Mouse (Mus musculus) liver, adult 2 months (tissue): ENCODE measurements at regions not wholly inside any gene's neighbourhood (a gene's known extent, or its start where the extent isn't known, plus 50 kb on each side); places are given as distances from the start of the nearest gene placed in this dataset.

Source experiments
- DNase-seq: peaks from one replicate; pipeline ENCODE4 v3.0.0-alpha.2; 2011; ENCODE audit warnings: low read depth, low spot score; ENCODE audit errors: extremely low read depth
- H3K27ac ChIP-seq: fragments of 200-500 bp; replicated peaks from 2 replicates; pipeline ENCODE4 v1.5.1; 2012; ENCODE audit warnings: low read depth, mild to moderate bottlenecking, control low read depth, inconsistent platforms, low read length; ENCODE audit not compliant: insufficient read depth
- H3K27me3 ChIP-seq: fragments of 200-500 bp; 2 replicates; pipeline ENCODE4 v1.6.1; 2012; ENCODE audit warnings: mild to moderate bottlenecking, moderate library complexity, low read length, inconsistent platforms; ENCODE audit not compliant: control insufficient read depth, insufficient read depth
- H3K36me3 ChIP-seq: fragments of 200-500 bp; 2 replicates; pipeline ENCODE4 v1.6.1; 2012; ENCODE audit warnings: low read length, inconsistent platforms; ENCODE audit not compliant: control insufficient read depth, insufficient read depth
- H3K4me1 ChIP-seq: fragments of 200-500 bp; 2 replicates; pipeline ENCODE4 v1.6.1; 2011; ENCODE audit warnings: low read length; ENCODE audit not compliant: control insufficient read depth, insufficient read depth
- H3K4me3 ChIP-seq: fragments of 200-500 bp; 2 replicates; pipeline ENCODE4 v1.5.1; 2011; ENCODE audit warnings: low read depth, mild to moderate bottlenecking, control low read depth, low read length, moderate library complexity; ENCODE audit not compliant: insufficient read depth
- H3K79me2 ChIP-seq: fragments of 200-500 bp; 2 replicates; pipeline ENCODE4 v1.6.1; 2012; ENCODE audit warnings: inconsistent platforms, mild to moderate bottlenecking, low read length, moderate library complexity; ENCODE audit not compliant: control insufficient read depth, insufficient read depth
- H3K9ac ChIP-seq: fragments of 200-500 bp; 2 replicates; pipeline ENCODE4 v1.6.1; 2012; ENCODE audit warnings: low read depth, mild to moderate bottlenecking, control low read depth, inconsistent platforms, low read length
- CTCF ChIP-seq: fragments of 200-500 bp; IDR thresholded peaks from 2 replicates; pipeline ENCODE4 v1.5.1; 2011; ENCODE audit warnings: low read depth, low read length, control low read depth
- POLR2A ChIP-seq: fragments of 200-500 bp; IDR thresholded peaks from 2 replicates; pipeline ENCODE4 v1.6.1; 2011; ENCODE audit warnings: low read length, control low read depth; ENCODE audit not compliant: insufficient read depth; ENCODE audit errors: extremely low read depth
- WGBS: fragments of 180-500 bp; shearing (Covaris S2); methylation state at CpG from one replicate; pipeline ENCODE4 v1.1.7; 2018; 5-methylcytosine and 5-hydroxymethylcytosine counted together

DNA sequence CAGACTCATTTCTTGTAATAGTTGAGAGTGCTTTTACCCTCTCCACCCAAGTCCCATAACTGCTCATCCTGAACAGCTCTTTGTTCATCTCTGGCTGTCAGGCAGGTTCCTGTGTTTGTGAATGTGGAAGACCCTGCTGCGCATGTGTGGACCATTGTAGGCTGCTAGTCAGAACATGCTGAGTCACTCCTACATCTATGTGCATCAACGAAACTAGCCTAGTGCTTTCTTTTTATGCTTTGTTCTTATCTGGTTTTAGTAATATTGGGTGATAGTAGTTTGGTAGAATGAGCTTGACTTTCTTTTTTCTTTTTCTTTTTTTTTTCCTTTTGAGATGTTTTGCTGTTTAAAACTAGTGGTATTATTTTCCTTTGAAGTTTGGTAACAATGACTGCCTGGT is 116.5 kb downstream of the 4930544G11Rik start:
- no peak for TF ChIP-seq CTCF
- no peak for TF ChIP-seq POLR2A
- no peaks in the 10 kb centered on the region for H3K79me2 ChIP-seq
- no peak overlapping the region for H3K27ac ChIP-seq
- no peak for DNase-seq
- no peak overlapping the region for H3K9ac ChIP-seq
- H3K36me3 ChIP-seq, result no peaks in the 10 kb centered on the region
- no peaks in the 10 kb centered on the region for H3K27me3 ChIP-seq
- no peak overlapping the region for H3K4me3 ChIP-seq
- WGBS, result 70% methylated on average over 2 of the region's 2 CpGs
- H3K4me1 ChIP-seq, result no peaks in the 10 kb centered on the region

DNA sequence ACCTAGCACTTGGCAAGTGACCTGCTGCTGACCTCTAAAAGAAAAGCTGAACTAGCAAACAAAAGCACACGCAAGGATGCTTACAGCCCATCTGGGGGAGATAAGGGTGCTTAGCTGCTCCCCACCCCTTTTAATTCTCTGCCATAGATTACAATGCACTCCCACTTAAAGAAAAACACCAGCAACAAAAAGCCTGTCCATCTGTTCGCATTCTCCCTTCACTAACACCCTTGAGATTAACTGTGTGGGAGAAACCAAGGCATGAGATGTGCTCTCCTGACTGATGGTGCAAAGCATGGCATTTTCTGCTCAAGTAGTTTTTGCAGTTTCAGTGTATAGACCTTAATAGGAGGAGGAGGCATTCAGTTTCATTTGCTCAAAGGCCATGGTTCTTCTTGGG is 125.0 kb downstream of the 4930544G11Rik start:
- Histone ChIP-seq H3K27ac (no peak overlapping the region), H3K4me3 (no peak overlapping the region), H3K79me2 (no peaks in the 10 kb centered on the region), H3K9ac (no peak overlapping the region), H3K27me3 (no peaks in the 10 kb centered on the region), H3K36me3 (no peaks in the 10 kb centered on the region), H3K4me1 (no peaks in the 10 kb centered on the region)
- DNase-seq, result no peak
- 34% methylated on average over 2 of the region's 2 CpGs for WGBS
- TF ChIP-seq POLR2A, result no peak
- no peak for TF ChIP-seq CTCF

GRCm38 (mm10) chr6:66078769-66079168 is 126.4 kb downstream of the 4930544G11Rik start:
- Histone ChIP-seq H3K9ac (no peak overlapping the region), H3K79me2 (no peaks in the 10 kb centered on the region), H3K27ac (no peak overlapping the region), H3K27me3 (no peaks in the 10 kb centered on the region), H3K4me3 (no peak overlapping the region), H3K36me3 (no peaks in the 10 kb centered on the region), H3K4me1 (no peaks in the 10 kb centered on the region)
- DNase-seq, result no peak
- TF ChIP-seq CTCF, result no peak
- TF ChIP-seq POLR2A, result no peak
- WGBS, result 90% methylated on average over 1 of the region's 1 CpGs

DNA sequence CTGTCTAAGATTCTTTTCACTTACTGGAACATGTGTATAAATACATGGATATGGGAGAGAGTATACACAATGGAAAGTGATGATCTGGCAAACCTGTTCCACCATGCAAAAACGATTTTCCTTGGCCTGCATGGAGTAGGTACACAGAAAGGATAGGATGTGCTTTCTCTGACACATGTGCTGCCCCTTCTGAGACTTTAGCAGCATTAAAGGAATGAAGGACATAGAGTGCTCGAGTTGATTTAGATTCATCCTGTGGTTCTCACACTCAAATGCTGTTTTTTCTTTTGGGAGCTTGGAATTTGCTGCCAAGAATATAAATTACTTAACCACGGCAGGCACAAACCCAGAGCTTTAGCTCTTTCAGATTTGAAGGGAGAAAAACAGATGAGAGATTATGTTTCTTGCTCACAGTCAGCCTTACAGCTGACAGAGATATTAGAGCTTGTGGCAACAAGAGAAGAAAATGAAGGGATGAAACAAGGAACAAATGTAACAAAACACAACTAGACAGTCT is 149.2 kb downstream of the 4930544G11Rik start:
- TF ChIP-seq CTCF (no peak), POLR2A (no peak)
- no peaks in the 10 kb centered on the region for H3K27me3 ChIP-seq
- no peak overlapping the region for H3K4me3 ChIP-seq
- H3K36me3 ChIP-seq, result no peaks in the 10 kb centered on the region
- WGBS, result 48% methylated on average over 3 of the region's 3 CpGs
- H3K27ac ChIP-seq, result no peak overlapping the region
- no peak overlapping the region for H3K9ac ChIP-seq
- H3K79me2 ChIP-seq, result no peaks in the 10 kb centered on the region
- H3K4me1 ChIP-seq, result no peaks in the 10 kb centered on the region
- DNase-seq, result no peak

DNA sequence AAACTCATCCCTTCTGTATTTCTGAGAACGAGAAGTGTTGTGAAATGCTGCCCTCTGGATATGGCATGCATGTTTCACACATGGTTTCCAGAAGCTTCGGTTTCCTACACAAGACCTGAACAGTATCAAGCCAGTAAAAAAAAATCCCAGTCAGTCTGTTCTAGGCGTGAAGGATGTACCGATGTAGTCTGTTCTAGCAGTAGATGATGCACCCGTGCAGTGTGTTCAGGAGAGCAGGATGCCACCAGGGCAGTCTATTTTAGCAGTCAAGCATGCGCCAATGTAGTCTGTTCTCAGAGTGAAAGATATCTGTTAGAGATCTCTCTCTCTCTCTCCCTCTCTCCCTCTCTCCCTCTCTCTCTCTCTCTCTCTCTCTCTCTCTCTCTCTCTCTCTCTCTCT is 162.0 kb downstream of the 4930544G11Rik start:
- no peaks in the 10 kb centered on the region for H3K27me3 ChIP-seq
- H3K36me3 ChIP-seq, result no peaks in the 10 kb centered on the region
- H3K79me2 ChIP-seq, result no peaks in the 10 kb centered on the region
- WGBS, result 83% methylated on average over 6 of the region's 6 CpGs
- TF ChIP-seq CTCF, result no peak
- TF ChIP-seq POLR2A, result no peak
- DNase-seq, result no peak
- no peak overlapping the region for H3K4me3 ChIP-seq
- no peak overlapping the region for H3K27ac ChIP-seq
- no peaks in the 10 kb centered on the region for H3K4me1 ChIP-seq
- no peak overlapping the region for H3K9ac ChIP-seq

DNA sequence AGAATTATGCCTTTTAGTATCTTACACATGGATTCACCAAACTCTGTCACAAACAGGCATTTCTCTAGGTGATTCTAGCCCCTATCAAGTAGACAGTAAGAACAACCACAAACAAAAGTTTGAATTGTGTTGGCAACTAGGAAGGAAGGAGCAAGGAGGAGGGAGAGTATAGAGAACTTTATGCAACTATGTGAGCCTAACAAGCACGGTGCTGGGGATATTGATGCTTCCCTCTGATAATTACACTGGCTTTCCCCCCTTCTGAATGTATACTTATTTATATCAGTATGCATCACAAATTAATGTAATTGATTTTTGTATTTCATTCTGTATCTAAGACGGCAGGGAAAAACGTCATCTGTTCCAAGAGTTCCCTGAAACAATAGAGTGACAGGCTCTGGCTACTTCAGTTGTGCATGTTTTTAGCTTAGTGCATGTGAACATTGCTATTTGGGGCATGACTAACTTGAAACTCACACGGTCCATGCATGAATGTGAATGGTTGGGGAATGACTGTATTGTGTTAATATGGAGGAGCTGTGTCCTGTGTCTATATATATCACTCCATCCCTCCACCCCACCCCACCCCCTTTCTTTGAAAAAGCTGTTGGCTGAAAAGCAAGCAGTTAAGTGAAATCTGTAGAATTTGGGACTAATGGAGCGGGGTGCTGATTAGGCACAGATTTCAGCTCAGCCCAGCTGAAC is 169.2 kb downstream of the 4930544G11Rik start:
- WGBS, result 83% methylated on average over 5 of the region's 5 CpGs

More for the DNA sequence above, 169.2 kb downstream of the 4930544G11Rik start:
- Histone ChIP-seq H3K9ac (no peak overlapping the region), H3K4me1 (no peaks in the 10 kb centered on the region), H3K27me3 (no peaks in the 10 kb centered on the region), H3K4me3 (no peak overlapping the region), H3K27ac (no peak overlapping the region), H3K36me3 (no peaks in the 10 kb centered on the region), H3K79me2 (no peaks in the 10 kb centered on the region)
- no peak for DNase-seq
- TF ChIP-seq CTCF, result no peak
- TF ChIP-seq POLR2A, result no peak
